Mouse (Mus musculus): ENCODE measurements around the gene Cel.

The Cel gene

DNA sequence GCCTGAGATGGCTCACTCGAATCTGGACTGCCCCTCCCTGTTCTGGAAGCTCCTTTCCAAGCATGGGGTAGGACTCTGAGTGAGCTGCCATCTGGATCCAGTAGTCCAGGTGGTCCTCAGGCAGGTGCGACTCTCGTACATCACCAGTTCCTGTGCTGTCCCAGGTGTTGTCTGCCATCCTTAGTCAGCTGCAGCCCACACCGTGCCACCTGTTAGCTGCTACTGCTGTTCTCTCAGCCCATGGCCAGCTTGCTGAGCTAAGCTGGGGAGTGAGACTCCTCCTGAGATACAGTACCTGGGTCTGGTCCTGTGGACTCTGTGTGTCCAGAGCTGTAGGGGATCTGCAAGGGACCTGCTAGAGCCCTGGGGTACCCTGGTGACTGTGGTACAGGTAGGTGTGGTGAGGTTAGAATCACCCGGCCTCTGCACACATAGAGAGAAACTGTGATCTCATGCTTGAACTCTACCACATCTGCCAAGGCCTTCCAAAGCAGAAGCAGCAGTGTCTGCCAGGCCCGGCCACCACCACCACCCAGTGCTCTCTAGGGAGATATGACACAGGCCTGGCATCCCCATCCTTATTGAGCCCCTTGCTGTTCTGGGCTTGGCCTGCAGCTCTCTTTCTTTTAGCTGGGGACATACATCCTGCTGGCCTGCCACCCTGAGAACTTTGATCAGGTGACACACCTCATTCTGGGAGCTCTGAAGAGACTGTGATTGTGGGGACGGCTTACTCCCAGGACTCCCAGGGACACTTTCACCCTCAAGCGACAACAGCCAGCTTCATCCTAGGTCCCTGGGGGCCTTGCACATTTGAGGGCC is 25.0 kb downstream of the Cel start:
- DNase-seq (ENCODE audit: low read depth, low spot score) = no peak

DNA sequence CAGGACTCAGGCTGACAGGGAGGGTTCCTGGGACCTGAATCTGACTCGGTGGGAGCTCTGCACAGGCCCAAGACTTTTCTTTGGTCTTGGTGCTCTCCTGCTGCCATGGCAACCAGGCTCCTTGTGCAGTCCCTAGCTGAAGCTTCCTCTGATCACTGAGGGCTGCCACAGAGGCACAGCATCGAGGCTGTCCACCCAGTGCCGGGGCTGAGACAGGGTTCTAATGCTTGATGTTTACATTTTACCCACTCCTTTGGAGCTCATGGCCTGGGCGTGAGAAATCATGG is 25.6 kb downstream of the Cel start:
- DNase-seq (ENCODE audit: low read depth, low spot score) = no peak

DNA sequence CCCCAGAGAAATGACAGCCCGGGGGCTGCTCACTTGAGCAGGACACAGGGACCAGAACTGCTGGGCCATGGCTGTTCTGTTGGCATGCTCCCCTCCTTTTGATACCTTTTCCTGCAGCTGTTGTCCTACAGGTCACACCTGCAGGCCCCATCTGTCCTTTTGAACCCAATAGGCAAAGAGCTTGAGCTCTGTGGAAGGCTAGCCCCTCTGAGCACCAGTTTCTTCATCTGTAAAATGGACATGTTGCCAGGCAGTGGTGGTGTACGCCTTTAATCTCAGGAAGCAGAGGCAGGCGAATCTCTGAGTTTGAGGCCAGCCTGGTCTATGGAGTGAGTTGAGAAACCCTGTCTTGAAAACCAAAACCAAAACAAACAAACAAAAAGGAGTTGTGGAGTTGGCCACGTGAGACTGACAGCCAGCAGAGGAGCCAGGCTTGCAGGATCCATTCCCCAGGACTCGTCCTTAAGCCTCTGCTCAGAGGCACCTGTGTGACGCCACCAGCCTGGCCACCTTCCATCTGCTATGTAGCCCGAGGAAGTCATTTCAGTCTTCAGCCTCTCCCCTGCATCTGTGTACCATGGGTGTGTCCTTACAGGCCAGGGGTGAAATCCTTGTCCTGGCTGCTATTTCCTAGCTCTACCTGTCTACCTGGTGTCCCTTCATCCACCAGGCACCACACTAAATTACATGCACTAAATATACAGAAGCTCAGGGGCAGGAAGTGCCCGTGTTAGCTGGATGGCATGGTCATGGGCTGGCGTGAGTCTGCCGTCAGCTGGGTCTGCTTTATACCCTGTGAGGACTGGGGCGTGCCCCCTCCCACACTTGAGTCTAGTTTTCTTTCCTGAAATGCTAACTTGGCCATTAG is 26.2 kb downstream of the Cel start:
- no peak for DNase-seq (ENCODE audit: low read depth, low spot score)

DNA sequence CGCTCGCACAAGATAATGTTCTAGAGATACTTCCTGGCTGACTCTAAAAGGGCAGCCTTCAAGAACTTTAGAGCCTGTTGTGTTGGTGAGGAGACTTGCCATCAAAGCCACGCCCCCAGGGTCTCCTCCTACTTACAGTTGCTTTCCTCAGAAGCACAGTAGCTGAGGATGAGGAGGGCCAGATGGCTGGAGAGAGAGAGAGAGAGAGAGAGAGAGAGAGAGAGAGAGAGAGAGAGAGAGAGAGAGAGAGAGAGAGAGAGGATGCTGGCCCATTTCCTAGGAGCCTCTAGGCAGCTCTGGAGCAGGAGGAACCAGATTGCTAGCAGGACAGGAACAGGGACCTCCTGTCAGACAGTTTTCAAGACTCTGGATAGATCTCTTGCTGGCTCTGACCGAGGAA is 27.0 kb downstream of the Cel start:
- DNase-seq (ENCODE audit: low read depth, low spot score) = no peak

DNA sequence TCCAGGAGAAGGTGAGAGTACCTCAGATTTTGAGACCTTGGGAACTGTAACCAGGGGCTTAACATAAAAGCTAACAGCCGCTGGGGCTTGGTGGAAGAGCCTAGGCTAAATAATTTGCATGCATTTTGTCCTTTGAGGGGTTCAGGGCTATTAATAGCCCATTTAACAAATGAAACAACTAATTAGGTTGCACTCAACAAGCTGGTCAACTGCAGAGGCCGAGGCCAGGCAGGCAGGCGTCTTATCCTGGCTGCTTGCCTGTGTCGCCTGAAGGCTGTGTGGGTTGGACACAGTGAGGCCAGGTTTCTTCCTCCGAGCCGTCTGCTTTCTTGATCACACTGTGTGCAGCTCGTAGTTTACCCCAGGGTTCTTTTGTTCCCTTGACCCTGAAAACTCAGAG is 27.6 kb downstream of the Cel start:
- DNase-seq (ENCODE audit: low read depth, low spot score) = no peak

DNA sequence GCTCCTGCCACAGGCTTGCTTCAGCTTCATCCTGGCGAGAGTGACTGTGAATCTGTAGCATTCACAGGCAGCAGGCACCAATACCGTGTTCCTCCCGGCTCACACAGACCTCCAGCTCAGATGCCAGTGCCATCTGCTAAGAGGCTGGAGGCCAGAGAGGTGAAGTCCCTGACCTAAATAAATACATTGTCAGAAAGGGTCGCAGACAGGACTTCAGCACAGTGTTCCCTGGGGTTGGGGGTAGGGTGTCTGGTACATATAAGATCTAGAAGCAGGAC is 28.0 kb downstream of the Cel start:
- no peak for DNase-seq (ENCODE audit: low read depth, low spot score)

DNA sequence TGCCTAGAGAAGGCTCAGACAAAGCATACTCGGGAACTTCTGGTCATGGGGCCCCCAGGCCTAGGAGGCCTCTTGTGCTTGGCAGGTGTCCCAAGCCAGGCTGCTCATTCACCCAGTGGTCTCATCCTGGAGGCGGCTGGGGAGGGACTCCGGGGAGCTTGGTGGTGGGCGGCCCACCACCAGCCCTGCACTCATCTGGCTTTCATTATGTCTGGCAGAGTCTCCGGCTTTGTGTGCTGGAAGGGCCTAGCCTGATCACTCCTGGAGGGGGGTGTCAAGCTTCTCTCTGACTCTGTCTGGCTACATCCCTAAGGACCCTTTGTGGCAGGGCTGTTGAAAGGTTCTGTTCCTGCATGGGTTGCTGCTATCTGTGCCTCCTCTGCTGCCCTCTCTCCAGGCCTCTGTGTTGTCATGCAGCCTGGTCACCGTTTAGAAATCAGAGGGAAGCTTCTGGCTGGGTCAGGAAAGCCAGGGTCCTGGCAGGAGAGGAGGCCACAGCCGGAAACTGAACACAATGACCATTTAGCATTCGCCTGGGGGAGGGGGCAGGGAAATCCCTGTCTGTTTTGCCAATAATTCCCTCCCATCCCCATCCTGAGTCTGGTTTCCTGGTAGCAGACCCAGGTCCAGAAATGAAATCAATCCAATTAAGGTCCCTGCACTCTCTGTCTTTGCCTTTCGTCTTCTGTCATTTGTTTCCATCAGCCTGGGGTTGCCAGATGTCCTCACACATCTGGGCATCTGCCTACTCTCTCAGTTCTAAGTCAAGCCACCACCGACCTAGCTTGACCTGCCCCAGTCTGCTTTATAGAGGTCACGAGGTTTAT is 28.6 kb downstream of the Cel start:
- no peak for DNase-seq (ENCODE audit: low read depth, low spot score)

DNA sequence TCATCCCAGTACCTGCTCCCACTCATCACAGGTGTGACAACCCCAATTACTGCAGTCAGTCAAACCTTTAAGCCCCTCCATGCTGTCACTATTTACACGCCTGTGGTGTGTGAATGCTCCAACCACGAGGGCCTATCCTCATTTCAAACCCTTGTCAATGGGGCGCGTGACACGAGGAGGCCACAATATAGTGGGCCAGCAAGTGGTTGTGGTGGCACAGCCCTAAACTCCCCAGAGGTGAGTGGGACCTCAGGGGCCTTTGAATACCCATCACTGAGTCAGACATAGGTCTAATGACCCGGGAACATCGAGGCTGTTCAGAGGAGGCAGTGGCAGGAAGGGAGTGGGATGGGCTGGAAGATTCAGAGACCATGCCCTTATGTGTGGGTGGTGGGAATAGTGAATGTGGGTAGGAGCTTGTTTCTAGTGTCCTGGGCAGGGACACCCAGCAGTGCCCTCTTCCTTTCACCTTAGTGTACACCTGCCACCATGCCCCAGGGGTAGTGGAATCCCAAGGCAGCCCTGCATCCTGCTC is 29.2 kb downstream of the Cel start:
- DNase-seq (ENCODE audit: low read depth, low spot score) = no peak

DNA sequence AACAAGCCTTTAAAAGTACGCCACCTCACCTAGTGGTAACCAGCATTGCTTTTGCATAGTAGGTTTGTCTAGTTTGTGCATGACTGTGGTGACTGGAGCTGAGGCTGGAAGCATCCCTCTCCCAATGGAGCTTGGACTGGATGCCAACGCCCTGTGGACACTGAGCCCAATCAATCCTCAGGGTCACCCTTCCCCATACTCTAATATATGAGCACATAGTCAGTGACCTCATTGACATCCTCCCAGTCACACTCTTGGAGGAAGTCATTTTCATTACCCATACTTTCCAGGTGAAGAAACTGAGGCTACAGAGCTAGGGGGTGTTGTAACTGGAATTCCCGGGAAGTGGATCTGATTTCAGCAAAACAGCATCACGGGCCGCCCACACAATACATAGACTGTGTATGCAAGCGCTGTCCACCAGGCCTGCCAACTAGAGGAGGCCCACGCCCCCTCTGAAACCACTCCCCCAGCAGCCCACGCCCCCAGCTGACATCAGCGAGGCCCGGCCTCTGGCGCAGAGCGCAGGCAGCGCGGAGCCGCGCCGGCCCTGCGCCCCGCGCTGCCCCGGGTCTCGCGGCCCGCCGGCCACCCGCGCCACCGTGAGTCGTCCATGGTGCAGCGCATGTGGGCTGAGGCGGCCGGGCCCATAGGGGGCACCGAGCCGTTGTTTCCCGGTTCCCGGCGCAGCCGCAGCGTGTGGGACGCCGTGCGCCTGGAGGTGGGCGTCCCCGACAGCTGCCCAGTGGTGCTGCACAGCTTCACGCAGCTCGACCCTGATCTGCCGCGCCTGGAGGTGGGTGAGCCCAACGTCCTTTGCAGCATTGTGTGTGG is 30.0 kb downstream of the Cel start:
- DNase-seq (ENCODE audit: low read depth, low spot score) = peak; percentile 82

DNA sequence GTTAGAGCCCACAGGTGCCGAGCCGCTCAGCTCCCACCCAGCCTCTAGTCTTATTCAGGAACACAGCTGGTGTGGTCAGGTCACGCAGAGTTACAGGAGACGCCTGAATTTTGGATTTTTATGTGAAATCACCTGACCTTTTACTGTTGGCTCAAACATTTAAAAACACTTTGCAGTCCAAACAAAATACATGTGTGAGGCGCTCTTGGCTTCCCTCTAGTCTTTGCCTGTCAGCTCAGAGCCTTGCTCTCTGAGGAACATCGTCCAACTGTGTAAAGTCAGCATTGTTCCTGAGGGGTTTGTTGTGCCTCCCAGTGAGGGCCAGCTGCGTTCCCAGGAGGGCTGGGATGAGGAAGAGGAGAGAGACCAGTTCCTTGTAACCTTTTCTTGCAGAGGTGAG is 32.9 kb downstream of the Cel start:
- no peak for DNase-seq (ENCODE audit: low read depth, low spot score)

DNA sequence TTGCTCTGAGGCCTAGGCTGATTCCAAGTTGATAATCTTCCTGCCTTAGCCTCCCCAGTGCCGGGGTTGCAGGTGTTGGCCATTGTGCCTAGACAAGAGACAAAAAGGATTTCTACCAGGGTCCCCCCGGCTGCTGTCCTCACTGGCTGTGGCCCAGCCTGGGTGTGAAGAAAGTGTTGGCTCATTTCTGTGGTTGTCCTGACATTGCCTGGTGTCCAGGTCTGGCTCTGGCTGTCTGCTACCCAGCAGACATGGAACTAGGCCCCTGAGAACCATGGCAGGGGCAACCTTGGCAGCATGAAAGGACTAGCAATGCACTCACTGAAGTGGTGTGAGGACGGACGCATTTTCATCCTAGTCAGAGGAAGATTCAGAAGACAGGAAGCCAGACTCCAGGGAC is 33.3 kb downstream of the Cel start:
- no peak for DNase-seq (ENCODE audit: low read depth, low spot score)

DNA sequence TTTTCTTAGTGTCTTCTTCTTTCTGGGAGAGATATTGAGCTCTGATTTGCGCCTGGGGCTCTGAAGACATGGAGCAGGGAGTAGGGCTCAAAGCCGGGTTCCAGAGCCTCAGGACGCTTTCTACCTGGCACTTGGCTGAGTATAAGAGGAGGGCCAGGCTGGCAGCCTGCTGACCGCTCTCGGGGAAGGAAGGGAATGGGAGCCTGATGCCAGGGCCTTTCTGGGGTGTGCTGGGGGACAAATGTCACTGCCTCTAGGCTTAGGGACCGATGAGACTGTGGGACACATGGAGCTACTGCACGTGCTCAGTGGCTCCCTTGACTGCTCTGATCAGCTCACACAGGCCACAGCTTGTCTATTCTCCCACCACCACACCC is 34.9 kb downstream of the Cel start:
- DNase-seq (ENCODE audit: low read depth, low spot score) = no peak

DNA sequence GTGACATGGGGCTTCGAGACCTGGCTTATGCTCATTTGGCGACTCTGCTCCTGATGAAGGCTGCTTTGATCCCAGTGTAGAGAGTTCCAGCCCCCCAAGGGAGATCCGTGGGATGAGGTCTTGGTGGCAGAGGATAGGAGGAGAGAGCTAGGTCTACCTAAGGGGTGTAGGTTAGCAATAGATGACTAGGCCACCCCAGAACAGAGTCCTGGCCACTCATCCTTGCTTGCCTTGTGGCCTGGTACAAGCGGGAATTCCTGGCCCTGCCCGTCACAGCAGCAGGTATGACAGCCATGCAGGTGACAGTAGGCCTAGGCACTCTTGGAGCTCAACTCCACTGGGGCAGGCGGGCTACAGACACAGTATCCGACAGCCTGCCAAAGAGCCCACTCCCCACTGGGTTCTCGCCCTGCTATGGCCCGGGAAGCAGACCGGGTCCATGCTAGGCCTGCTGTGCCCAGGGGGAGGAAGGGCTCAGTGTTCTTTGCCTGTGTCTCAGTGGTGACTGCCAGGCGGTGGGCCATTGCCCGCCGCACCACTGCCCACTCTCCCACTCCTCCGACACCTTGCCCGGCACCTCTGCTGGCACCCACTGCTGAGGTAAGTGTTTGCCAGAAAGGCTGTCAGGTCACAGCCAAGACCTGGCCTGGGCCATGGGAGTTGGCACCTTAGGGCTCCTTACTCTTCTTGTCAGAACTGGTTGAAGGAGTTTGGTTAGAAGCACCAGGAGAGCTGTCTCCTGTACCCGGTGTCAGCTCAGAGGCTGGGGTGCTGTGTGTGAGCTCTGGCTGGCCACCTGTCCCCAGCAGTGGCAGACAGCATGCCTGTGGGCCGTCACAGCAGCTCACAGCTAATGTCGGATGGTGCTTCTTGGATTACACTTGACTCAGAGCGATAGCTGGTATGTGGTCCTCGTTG is 35.5 kb downstream of the Cel start:
- DNase-seq (ENCODE audit: low read depth, low spot score) = no peak

DNA sequence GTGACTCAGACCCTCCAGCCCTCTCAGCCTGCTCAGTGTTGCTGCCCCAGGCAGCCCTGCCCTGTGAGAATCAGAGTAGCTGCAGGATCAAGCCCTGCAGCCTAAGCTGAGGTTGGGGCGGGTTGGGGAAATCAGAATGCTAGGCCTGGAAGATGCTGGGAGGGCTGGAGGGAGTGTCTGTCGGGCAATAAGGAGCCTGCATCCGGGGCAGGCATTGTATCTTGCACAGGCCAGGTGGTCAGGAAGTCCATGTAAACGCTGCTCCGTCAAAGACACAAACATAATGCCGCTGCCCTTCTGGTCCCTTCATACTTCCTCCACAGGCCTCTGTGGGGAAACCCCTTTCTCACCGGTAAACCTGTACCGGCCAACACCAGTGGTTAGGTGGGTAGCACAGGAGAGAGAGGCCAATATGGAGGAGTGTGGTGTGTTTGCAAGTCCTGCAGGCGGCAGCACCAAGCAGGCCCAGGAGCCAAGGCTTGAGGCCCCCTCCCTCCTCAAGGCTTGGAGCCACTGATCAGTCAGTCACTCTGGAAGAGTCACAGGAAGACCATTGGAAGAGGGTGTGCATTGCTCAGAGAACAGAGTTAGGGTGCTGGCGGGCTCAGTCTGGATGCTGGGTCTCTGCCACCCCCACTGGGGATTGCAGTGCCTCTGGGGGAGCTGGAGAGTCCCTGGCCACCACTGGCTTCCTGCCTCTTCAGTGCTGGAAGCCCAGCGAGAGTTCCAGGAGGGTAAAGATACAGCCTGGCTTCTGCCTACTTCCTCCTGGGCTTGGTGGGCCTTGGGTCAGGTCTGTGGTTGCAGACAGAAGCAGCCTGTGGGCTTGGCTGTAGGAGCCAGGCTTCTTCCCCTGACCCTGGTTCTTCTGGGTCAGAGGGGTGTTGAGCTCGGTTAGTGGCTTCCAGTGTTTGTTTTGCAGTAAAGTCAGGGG is 37.0 kb downstream of the Cel start:
- DNase-seq (ENCODE audit: low read depth, low spot score) = no peak

DNA sequence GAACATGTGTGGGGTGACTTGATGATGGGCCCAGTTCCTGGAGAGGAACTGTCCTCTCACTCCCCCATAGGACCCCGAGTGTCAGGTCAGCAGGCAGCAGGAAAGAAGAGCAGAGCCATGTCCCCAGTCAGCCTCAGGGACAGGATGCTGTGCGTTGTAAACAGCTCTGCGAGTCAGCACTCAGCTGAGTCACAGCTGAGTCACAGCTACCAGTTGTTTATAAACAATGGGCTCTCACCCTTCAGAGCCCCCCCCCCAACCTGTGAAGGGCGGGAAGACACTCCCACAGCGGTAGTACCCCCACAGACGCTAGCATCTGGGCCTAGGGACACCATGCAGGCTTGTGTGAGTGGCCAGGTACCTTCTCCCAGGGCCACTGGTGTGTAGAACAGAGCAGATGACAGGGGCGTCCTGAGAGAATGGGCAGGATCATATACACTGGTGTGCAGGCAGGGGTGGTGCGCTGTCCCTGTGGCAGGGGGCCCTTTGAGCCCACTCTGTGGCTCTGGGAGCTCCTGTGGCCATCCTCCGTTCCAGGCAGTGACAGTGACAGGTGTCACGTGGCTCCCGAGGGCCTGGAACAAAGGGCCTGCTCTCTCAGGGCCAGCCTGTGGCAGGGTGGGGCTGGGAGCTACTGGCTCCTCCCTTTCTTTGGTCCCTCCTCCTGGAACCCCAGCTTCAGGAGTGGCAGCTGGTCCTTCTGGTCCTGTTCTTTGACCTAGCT is 37.8 kb downstream of the Cel start:
- DNase-seq (ENCODE audit: low read depth, low spot score) = no peak

DNA sequence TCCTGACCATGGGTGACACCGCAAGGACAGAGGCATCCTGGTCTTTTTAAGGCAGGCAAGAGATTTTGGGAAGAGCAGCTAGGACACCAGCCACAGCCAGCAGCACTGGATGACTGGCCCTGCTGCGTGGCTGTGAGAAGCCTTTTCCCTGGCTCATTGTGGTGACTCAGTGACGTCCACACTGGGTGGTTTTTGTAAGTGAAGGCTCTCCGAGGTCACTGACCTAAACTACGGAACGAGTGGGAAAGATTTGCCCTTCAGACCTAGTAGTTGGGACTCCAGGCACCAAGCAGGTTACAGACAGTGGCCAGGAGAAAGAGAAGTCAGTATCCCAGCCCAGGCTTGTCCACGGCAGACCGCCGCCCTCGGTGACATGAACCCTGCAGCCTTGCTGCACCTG is 38.8 kb downstream of the Cel start:
- DNase-seq (ENCODE audit: low read depth, low spot score) = no peak

DNA sequence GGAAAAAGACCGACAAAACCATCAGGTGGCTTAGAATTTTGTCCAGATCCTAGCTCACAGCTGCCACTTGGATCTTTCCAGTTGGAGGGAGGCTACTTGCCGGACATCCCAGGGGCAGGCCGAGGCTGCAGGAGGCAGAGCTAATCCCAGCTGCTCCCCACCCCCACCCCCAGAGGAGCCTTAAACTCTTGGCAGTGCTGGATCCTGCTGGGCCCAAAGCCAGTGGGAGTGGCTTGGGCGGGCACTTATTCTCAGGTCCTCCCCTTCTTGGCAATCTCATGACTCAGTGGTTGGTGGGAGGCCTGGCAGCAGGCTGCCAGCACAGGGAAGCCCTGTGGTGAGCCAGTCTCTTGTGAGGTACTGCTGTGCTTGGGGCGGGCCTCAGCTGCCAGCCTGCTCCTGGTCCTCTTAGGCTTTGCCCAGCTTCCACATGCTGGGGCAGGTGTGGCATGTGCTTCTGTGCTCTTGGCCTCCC is 39.5 kb downstream of the Cel start:
- no peak for DNase-seq (ENCODE audit: low read depth, low spot score)

DNA sequence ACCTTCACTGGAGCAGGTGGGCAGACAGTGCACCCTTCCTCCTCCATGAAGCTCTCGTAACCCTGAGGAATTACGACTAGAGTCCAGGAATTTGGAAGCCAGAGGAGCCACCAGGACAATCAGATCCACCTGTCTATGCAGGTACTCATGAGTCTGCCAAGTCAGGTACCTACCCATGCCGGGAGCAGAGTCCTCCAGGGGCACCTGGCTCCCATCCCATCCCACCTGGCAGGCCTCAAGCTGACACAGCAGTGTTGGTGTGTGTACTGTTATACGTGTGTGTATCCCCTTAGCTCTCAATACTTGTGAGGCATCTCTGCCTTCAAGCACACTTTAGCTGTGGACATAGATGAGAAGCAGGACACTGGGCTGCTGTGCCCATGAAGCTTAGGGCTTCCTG is 41.0 kb downstream of the Cel start:
- no peak for DNase-seq (ENCODE audit: low read depth, low spot score)
